Mouse (Mus musculus) common myeloid progenitor, adult 5-6 weeks (primary cell): ENCODE results near the gene Nanos2. TPM values are rescaled to one million over a fixed set of nuclear protein-coding genes. Genes with fewer than 3 reads are reported as not detected.

ENCODE experiments used
- ATAC-seq: replicated peaks from 2 replicates; pipeline ENCODE4 v1.8.0; 2016; ENCODE audit warnings: low read depth, mild to moderate bottlenecking, moderate TSS enrichment, inconsistent platforms; ENCODE audit not compliant: poor library complexity, severe bottlenecking
- total RNA-seq: library from RNA; stranded (forward); fragments of 200-1000, 187-1606 nt; gene quantifications from 2 replicates; pipeline ENCODE4 v1.2.3, GENCODE M21; 2017

The Nanos2 gene
- total RNA-seq, 1 experiment from 2014 or later = not detected

GRCm38 (mm10) chr7:18989995-18990394 lies 2.8 kb downstream of the Nanos2 start:
- ATAC-seq = no peak

GRCm38 (mm10) chr7:18990601-18991295 lies 3.5 kb downstream of the Nanos2 start, which contains the start of gene Mypop:
TSS of gene Mypop (plus strand) at chr7:18991245.
- ATAC-seq = peak; percentile 92

- no peak for ATAC-seq
Observed at GRCm38 (mm10) chr7:18991660-18992293, 4.6 kb downstream of the Nanos2 start.

GRCm38 (mm10) chr7:18992294-18992675 lies 5.1 kb downstream of the Nanos2 start:
- ATAC-seq = no peak

GRCm38 (mm10) chr7:18993036-18993435 lies 5.8 kb downstream of the Nanos2 start:
- no peak for ATAC-seq

- no peak for ATAC-seq
Observed at GRCm38 (mm10) chr7:18998835-18999234, 11.6 kb downstream of the Nanos2 start.

GRCm38 (mm10) chr7:19000421-19000820 lies 13.2 kb downstream of the Nanos2 start:
- ATAC-seq = no peak

- peak; percentile 64 for ATAC-seq
Observed at GRCm38 (mm10) chr7:19001066-19001806, 14.0 kb downstream of the Nanos2 start.

- ATAC-seq = no peak
Observed at GRCm38 (mm10) chr7:19001807-19002085, 14.5 kb downstream of the Nanos2 start.

- ATAC-seq = no peak
Observed at GRCm38 (mm10) chr7:19002115-19002514, 14.9 kb downstream of the Nanos2 start.

- ATAC-seq = peak; percentile 61
Observed at GRCm38 (mm10) chr7:19002848-19003498, 15.8 kb downstream of the Nanos2 start.

GRCm38 (mm10) chr7:19003902-19004630 lies 16.9 kb downstream of the Nanos2 start, which contains the start of gene Irf2bp1:
TSS of gene Irf2bp1 (plus strand) at chr7:19004044.
- ATAC-seq = peak; percentile 50

GRCm38 (mm10) chr7:19004631-19005079 lies 17.5 kb downstream of the Nanos2 start:
- ATAC-seq = no peak

- no peak for ATAC-seq
Observed at GRCm38 (mm10) chr7:19005417-19006121, 18.4 kb downstream of the Nanos2 start.

- peak; percentile 50 for ATAC-seq
Observed at GRCm38 (mm10) chr7:19006476-19006875, 19.3 kb downstream of the Nanos2 start.

GRCm38 (mm10) chr7:19007026-19007977 lies 20.1 kb downstream of the Nanos2 start:
- no peak for ATAC-seq

- ATAC-seq = no peak
Observed at GRCm38 (mm10) chr7:19010581-19010980, 23.4 kb downstream of the Nanos2 start.

GRCm38 (mm10) chr7:19012025-19012621 lies 24.9 kb downstream of the Nanos2 start:
- peak; percentile 44 for ATAC-seq
